Mouse (Mus musculus) small intestine, adult 2 months (tissue): ENCODE data around the gene Sertad3. TPM values are rescaled to one million over a fixed set of nuclear protein-coding genes. Genes with fewer than 3 reads are reported as not detected.
A peak's percentile ranks its signal among the peaks of the same experiment; 100 is the strongest.

Experiments
- H3K27ac ChIP-seq: fragments of 200-500 bp; 2 replicates; pipeline ENCODE4 v1.5.1; 2012; ENCODE audit warnings: low read depth, low read length, control low read depth, inconsistent platforms; ENCODE audit not compliant: insufficient read depth
- H3K27me3 ChIP-seq: fragments of 200-500 bp; 2 replicates; pipeline ENCODE4 v1.6.1; 2012; ENCODE audit warnings: mild to moderate bottlenecking, moderate library complexity, low read length, inconsistent platforms; ENCODE audit not compliant: control insufficient read depth, insufficient read depth
- H3K36me3 ChIP-seq: fragments of 200-500 bp; 2 replicates; pipeline ENCODE4 v1.6.1; 2012; ENCODE audit warnings: mild to moderate bottlenecking, low read length, control low read depth, inconsistent platforms; ENCODE audit not compliant: control insufficient read depth, insufficient read depth
- H3K4me1 ChIP-seq: fragments of 200-500 bp; 2 replicates; pipeline ENCODE4 v1.6.1; 2012; ENCODE audit warnings: low read length, inconsistent platforms, mixed read lengths; ENCODE audit not compliant: control insufficient read depth, insufficient read depth, insufficient read length
- H3K4me3 ChIP-seq: fragments of 200-500 bp; 2 replicates; pipeline ENCODE4 v1.5.1; 2012; ENCODE audit warnings: low read depth, mild to moderate bottlenecking, control low read depth, inconsistent platforms, low read length, moderate library complexity
- CTCF ChIP-seq: fragments of 200-500 bp; IDR thresholded peaks from 2 replicates; pipeline ENCODE4 v1.5.1; 2012; ENCODE audit warnings: low read depth, mild to moderate bottlenecking, control low read depth, inconsistent platforms, low read length, moderate library complexity, mixed read lengths; ENCODE audit not compliant: insufficient replicate concordance, insufficient read length; ENCODE audit errors: extremely low read depth
- POLR2A ChIP-seq: fragments of 200-500 bp; IDR thresholded peaks from 2 replicates; pipeline ENCODE4 v1.6.1; 2012; ENCODE audit warnings: low read depth, mild to moderate bottlenecking, control low read depth, inconsistent platforms, low read length, moderate library complexity
- WGBS: fragments of 180-500 bp; shearing (Covaris S2); methylation state at CpG from one replicate; pipeline ENCODE4 v1.1.7; 2018; 5-methylcytosine and 5-hydroxymethylcytosine counted together
- polyA plus RNA-seq: library from polyadenylated mRNA; depleted of rRNA; stranded (reverse); fragments of >200 nt; gene quantifications from 2 replicates; pipeline ENCODE4 v1.2.3, GENCODE M21; 2012; rRNA removed

The Sertad3 gene
- 5.3 and 12.8 TPM in 2 replicates for polyA plus RNA-seq

DNA sequence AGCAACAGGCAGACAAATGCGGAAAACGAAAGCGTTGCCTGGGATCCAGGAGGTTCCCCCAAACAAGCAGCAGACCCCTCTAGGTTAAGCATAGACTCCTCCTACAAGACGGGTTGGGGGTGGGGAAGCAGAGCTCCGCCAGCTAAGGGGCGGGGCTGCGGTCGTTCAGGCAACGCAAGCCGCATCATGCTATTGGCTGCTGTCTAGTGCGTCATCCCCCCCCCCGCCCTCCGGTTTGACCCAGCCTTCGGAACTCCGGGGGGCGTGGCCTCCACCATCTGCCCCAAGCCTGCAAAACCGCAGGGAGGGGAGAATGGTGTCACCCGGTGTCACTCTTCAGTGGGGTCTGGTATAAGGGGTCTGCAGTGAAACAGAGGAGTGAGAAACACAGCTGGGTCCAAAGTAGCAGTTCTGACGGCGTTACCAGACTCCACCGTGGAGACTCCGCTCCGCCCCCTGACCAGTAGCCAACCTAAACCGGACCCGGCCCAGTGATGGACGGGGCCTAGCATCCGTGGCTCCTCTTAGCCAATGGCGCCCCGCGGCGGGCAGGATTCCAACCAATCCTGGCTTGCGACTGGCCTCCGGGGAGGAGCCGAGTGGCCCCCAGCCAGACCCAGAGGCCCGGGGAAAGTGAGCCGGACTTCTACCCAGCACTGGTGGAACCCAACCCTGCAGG is at the start of gene Sertad3:
TSS of gene Sertad3 (plus strand) at position 613 of the 679 bp plus-strand sequence.
- H3K4me1 ChIP-seq = peaks cover 10% of the 10 kb centered on the region
- peaks cover 9% of the 10 kb centered on the region for H3K36me3 ChIP-seq
- TF ChIP-seq POLR2A (peak; percentile 77), CTCF (no peak)
- H3K4me3 ChIP-seq = peak within 1 kb of the TSS; percentile 76
- peak within 1 kb of the TSS; percentile 86 for H3K27ac ChIP-seq
- WGBS = under 1% methylated on average over 36 of the region's 36 CpGs
- no peaks in the 10 kb centered on the region for H3K27me3 ChIP-seq

DNA sequence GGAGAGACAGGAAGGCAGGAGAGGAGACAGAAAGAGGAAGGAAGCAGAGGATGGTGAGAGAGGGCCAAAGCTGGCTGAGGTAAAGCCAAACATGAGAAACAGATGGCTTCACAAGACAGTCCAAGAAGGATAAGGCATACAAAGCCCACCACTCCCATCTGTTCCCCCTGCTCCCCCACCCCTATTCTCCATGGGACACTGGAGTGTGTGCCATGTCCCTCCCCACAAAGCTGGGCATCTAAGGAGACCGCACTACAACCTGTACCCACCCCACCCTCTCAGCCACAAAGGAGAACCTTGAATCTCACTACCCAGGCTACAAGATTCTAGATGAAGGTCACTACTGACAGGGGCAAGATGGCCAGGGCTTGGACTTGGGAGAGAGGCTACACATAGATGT is 46.2 kb upstream of the Sertad3 start:
- 82% methylated on average over 1 of the region's 1 CpGs for WGBS
- Histone ChIP-seq H3K27ac (no peak overlapping the region), H3K36me3 (no peaks in the 10 kb centered on the region), H3K27me3 (no peaks in the 10 kb centered on the region), H3K4me1 (no peaks in the 10 kb centered on the region), H3K4me3 (no peak overlapping the region)
- TF ChIP-seq POLR2A = no peak
- no peak for TF ChIP-seq CTCF

DNA sequence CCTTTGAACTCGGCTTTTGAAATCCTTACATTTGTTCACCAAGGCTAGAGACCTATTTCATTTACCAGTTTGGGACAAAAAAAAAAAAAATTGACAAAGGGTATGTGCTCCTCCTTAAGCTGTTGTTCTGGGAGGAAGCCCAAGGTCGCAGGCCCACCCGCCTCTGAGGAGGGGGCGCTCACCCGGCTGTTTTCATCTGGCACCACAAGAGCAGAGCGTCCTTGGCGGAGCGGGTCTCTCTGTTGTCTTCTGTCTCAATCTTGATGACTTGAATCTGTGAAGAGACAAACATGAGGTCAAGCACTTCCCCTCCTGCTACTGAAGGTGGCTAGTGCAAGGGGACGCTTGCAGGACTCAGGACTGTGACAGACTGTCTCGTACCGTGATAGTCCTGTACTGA is 45.6 kb upstream of the Sertad3 start:
- 75% methylated on average over 11 of the region's 11 CpGs for WGBS
- no peaks in the 10 kb centered on the region for H3K27me3 ChIP-seq
- H3K36me3 ChIP-seq = no peaks in the 10 kb centered on the region
- no peak overlapping the region for H3K27ac ChIP-seq
- H3K4me3 ChIP-seq = no peak overlapping the region
- no peaks in the 10 kb centered on the region; the same call in 1 of the 2 replicates for H3K4me1 ChIP-seq
- TF ChIP-seq POLR2A (no peak), CTCF (no peak)

DNA sequence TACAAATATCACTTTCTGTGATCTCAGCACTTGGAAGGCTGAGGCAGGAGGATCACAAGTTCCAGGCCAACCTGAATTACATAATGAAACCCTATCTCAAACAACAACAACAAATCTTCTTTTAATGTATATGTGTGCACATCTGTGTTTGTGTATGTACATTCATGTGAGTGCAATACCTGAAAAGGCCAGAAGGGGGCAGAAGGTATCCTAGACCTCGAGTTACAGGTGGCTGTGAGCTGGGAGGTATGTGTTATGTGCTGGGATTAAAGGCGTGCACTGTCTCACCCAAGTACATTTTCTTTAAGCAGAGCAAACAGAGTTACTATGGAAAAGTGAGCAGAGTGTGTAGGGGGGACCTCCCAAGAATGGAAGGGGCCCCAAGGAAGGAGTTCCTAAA is 44.4 kb upstream of the Sertad3 start:
- 56% methylated on average over 2 of the region's 2 CpGs for WGBS
- Histone ChIP-seq H3K36me3 (no peaks in the 10 kb centered on the region), H3K27ac (no peak overlapping the region), H3K27me3 (0 out of 2 replicates have a peak, but pooled peaks cover 3% of the 10 kb centered on the region), H3K4me3 (no peak overlapping the region), H3K4me1 (no peaks in the 10 kb centered on the region; the same call in 1 of the 2 replicates)
- TF ChIP-seq POLR2A (no peak), CTCF (no peak)

DNA sequence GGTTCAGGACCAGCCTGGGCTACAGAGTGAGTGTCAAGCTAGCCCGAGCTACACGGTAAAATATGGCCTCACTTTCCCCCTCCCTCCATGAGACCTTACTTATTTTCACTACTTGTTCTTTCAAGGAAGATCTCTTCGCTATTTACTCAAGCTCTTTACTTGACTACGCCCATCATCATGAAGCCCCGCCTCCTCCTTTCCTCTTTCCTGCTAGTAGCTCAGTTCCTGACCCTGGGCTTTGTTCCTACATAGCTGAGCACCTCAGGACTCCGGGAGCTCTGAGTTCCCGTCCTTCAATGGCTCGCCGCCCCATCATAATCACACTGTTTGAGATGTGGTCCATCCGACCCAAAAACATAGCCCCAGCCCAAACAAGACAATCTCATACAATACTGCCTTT is 40.2 kb upstream of the Sertad3 start:
- H3K4me3 ChIP-seq = no peak overlapping the region
- WGBS = 15% methylated on average over 10 of the region's 10 CpGs
- no peaks in the 10 kb centered on the region for H3K36me3 ChIP-seq
- TF ChIP-seq CTCF (no peak), POLR2A (no peak)
- H3K27ac ChIP-seq = no peak overlapping the region
- 0 out of 2 replicates have a peak, but pooled peaks cover 3% of the 10 kb centered on the region for H3K27me3 ChIP-seq
- H3K4me1 ChIP-seq = no peaks in the 10 kb centered on the region; the same call in 1 of the 2 replicates

DNA sequence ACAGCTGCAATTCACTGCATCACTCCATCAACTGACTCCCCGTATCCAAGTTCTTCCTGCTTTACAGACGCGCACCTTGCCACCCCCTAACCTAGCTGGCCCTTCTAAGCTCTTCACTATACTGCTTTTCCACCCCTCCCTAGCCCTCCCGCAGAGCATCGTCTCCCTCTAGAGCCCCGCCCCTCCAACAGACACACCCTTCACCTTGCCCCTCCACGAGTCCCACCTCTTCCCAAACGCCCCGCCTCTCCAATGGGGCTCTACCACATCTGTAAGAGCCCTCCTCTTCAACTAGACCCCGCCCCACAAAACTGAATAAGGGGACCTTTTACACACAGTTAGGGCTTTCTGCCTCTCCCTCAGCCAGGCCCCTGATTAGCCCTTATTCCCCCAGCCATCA is 39.8 kb upstream of the Sertad3 start:
- TF ChIP-seq CTCF = no peak
- H3K4me3 ChIP-seq = no peak overlapping the region
- no peak overlapping the region for H3K27ac ChIP-seq
- H3K4me1 ChIP-seq = no peaks in the 10 kb centered on the region; the same call in 1 of the 2 replicates
- 0 out of 2 replicates have a peak, but pooled peaks cover 3% of the 10 kb centered on the region for H3K27me3 ChIP-seq
- H3K36me3 ChIP-seq = no peaks in the 10 kb centered on the region
- 5% methylated on average over 10 of the region's 10 CpGs for WGBS

DNA sequence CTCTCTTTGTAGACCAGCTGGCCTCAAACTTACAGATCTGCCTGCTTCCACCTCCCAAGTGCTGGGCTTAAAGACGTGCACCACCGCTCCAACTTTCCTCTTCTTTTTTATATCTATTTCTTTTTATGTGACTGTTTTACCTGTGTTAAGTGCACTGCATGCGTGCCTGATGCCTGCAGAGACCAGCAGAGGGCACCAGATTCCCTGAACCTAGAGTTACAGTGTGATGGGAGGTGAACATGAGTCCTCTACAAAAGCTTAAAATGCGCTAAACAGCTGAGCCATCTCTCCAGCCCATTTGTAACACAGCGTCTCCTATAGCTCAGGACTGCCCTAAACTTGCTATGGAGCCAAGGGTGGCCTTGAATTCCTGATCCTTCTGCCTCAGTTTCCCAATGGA is 36.0 kb upstream of the Sertad3 start:
- no peak overlapping the region for H3K4me3 ChIP-seq
- no peaks in the 10 kb centered on the region for H3K36me3 ChIP-seq
- 61% methylated on average over 5 of the region's 5 CpGs for WGBS
- no peaks in the 10 kb centered on the region; the same call in 1 of the 2 replicates for H3K4me1 ChIP-seq
- TF ChIP-seq CTCF (peak; percentile 71; the same call in 1 of the 2 replicates), POLR2A (no peak)
- no peak overlapping the region for H3K27ac ChIP-seq
- H3K27me3 ChIP-seq = 0 out of 2 replicates have a peak, but pooled peaks cover 3% of the 10 kb centered on the region
